Mouse (Mus musculus): ENCODE results near the gene Klf6. TPM values are rescaled to one million over a fixed set of nuclear protein-coding genes. Genes with fewer than 3 reads are reported as not detected.

Klf6 gene
- polyA plus RNA-seq, 1 experiment from 2014 or later = 31.5 TPM

DNA sequence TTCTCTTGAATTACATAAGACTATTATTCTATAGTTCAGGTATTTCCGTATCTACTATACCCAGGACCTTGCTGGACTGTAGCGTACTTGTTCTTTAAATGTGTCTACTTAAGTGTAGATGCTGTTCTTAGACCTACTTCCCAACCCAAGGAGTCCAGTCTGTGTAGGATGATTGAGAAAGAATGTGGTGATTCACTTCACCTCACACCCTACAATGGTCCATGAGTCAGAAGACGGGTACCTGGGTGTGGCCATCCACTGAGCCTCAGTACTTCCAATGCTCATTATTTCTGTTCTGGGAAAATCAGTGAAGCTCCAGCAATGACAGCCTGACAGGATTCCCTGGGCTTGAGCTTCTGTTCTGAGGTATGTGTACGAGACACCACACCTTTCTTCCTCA is 25.5 kb downstream of the Klf6 start:
- no peak overlapping the region for H3K4me3 ChIP-seq (ENCODE audit: low read depth, low read length)
- no peaks in the 10 kb centered on the region for H3K9me3 ChIP-seq (ENCODE audit: control insufficient read depth, low read length)
- no peak overlapping the region for H3K9ac ChIP-seq (ENCODE audit: low read depth, low read length)
- H3K27ac ChIP-seq (ENCODE audit: low read depth, low read length) = no peak overlapping the region
- DNase-seq (ENCODE audit: low spot score) (no peak), ATAC-seq (replicated peaks; ENCODE audit: low FRiP score) (no peak)
- H3K27me3 ChIP-seq (replicated peaks; ENCODE audit: control insufficient read depth, insufficient read depth, low read length) = no peaks in the 10 kb centered on the region
- H3K36me3 ChIP-seq (ENCODE audit: control insufficient read depth, insufficient read depth, low read length) = no peaks in the 10 kb centered on the region
- 82% methylated on average over 4 of the region's 4 CpGs for WGBS
- H3K4me2 ChIP-seq = no peak overlapping the region
- H3K4me1 ChIP-seq (replicated peaks; ENCODE audit: control insufficient read depth, insufficient read depth, low read length) = no peaks in the 10 kb centered on the region

DNA sequence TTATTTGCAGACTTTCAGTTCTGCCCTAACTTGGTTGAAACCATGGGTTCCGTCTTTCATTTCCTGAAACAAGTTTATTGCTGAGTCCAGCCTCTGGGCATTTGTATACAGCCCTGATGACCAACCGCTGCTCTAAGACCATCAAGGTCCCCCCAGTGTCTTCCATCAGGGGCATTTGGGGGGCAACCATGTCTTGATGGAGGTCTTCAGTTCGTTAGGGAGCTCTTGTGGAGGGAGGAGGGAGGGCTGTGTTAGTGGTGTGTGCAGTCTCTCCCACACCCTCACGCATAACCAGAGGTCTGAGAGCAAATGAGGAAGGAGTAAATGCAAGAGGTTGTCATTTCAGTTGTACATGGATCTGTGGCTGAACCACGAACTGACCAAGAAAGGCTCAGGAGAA is 26.9 kb downstream of the Klf6 start:
- H3K9ac ChIP-seq (ENCODE audit: low read depth, low read length) = no peak overlapping the region
- ATAC-seq (replicated peaks; ENCODE audit: low FRiP score) (no peak), DNase-seq (ENCODE audit: low spot score) (no peak)
- H3K27me3 ChIP-seq (replicated peaks; ENCODE audit: control insufficient read depth, insufficient read depth, low read length) = no peaks in the 10 kb centered on the region
- H3K36me3 ChIP-seq (ENCODE audit: control insufficient read depth, insufficient read depth, low read length) = no peaks in the 10 kb centered on the region
- H3K4me1 ChIP-seq (replicated peaks; ENCODE audit: control insufficient read depth, insufficient read depth, low read length) = no peaks in the 10 kb centered on the region
- no peak overlapping the region for H3K27ac ChIP-seq (ENCODE audit: low read depth, low read length)
- H3K4me2 ChIP-seq = no peak overlapping the region
- WGBS = 57% methylated on average over 5 of the region's 5 CpGs
- no peaks in the 10 kb centered on the region for H3K9me3 ChIP-seq (ENCODE audit: control insufficient read depth, low read length)
- H3K4me3 ChIP-seq (ENCODE audit: low read depth, low read length) = no peak overlapping the region

DNA sequence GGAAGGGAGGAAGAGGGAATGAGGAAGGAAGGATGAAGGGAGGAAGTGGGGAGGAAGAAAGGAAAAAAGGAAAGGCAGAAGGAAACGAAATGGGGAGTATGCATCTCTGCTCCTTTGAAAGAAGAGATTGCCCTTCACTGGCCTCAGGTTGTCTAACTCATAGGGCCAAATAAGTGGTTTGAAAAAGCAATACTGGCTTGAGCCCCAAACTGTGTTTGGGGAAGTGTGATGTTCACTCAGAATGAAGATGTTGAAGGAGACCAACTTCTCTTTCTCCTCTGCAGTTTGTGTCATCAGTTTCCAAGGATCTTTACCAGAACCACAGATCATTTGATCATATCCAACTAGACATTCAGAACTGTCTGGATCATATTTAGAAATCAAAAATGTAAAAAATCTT is 27.4 kb downstream of the Klf6 start:
- no peaks in the 10 kb centered on the region for H3K9me3 ChIP-seq (ENCODE audit: control insufficient read depth, low read length)
- ATAC-seq (replicated peaks; ENCODE audit: low FRiP score) (no peak), DNase-seq (ENCODE audit: low spot score) (no peak)
- H3K9ac ChIP-seq (ENCODE audit: low read depth, low read length) = no peak overlapping the region
- H3K27ac ChIP-seq (ENCODE audit: low read depth, low read length) = no peak overlapping the region
- H3K27me3 ChIP-seq (replicated peaks; ENCODE audit: control insufficient read depth, insufficient read depth, low read length) = no peaks in the 10 kb centered on the region
- no peak overlapping the region for H3K4me2 ChIP-seq
- no peaks in the 10 kb centered on the region for H3K4me1 ChIP-seq (replicated peaks; ENCODE audit: control insufficient read depth, insufficient read depth, low read length)
- H3K4me3 ChIP-seq (ENCODE audit: low read depth, low read length) = no peak overlapping the region
- no peaks in the 10 kb centered on the region for H3K36me3 ChIP-seq (ENCODE audit: control insufficient read depth, insufficient read depth, low read length)
- WGBS = 50% methylated on average over 1 of the region's 1 CpGs

DNA sequence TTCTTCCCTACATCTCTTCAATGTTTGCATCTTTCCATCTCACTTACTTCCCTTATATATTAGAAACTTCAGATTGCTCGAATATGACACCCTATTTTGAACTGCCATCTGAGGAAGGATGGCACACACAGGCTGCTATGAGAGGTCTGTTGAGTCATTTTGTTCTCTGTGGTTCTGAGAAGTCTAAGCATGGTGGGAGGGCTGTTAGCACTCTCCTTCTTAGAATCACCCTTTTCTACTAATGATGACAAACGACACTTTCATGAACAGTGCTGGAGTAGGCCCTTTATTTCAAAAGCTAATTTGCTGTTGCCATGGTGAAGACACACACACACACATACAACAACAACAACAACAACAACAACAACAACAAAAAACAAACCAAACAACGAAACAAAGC is 28.8 kb downstream of the Klf6 start:
- Histone ChIP-seq H3K36me3 (ENCODE audit: control insufficient read depth, insufficient read depth, low read length) (no peaks in the 10 kb centered on the region), H3K4me3 (ENCODE audit: low read depth, low read length) (no peak overlapping the region), H3K9ac (ENCODE audit: low read depth, low read length) (no peak overlapping the region), H3K4me1 (replicated peaks; ENCODE audit: control insufficient read depth, insufficient read depth, low read length) (no peaks in the 10 kb centered on the region), H3K27me3 (replicated peaks; ENCODE audit: control insufficient read depth, insufficient read depth, low read length) (no peaks in the 10 kb centered on the region), H3K27ac (ENCODE audit: low read depth, low read length) (no peak overlapping the region), H3K4me2 (no peak overlapping the region), H3K9me3 (ENCODE audit: control insufficient read depth, low read length) (no peaks in the 10 kb centered on the region)
- no peak for ATAC-seq (replicated peaks; ENCODE audit: low FRiP score)
- no peak for DNase-seq (ENCODE audit: low spot score)
- 71% methylated on average over 3 of the region's 3 CpGs for WGBS

DNA sequence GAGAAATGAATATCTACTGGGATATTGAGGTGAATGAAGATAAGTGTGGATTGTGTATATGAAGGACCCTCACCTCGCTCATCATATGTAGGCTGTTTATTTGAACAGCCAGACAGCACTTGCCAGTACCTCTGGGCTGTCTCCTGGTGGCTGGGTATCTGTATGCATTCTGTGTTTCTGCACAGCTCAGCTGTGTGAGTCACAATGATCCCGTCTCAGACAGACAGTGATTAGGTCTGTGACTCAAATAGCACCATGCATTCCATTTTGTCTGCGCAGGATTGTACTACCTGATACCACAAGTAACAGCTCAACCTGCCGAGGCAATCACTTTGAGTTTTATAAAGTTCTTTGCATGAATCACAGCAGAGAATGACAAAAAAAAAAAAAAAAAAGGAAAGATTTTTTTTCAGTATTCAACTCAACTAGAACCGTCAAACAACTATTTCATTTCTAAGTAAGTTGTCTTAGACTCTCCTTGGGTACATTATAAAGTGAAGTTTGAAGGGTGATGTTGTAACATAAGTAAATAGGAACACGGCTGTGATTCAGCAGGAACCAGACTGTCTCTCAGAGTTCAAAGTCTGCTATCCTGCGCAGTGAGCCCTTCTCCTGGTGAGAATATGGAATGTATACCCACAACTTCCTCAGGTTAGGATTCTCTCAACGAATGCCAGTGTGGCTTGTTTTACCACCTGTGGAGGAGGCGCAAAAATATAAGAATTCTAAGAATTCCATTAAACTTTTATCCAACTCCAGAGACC is 31.6 kb downstream of the Klf6 start:
- Histone ChIP-seq H3K36me3 (ENCODE audit: control insufficient read depth, insufficient read depth, low read length) (no peaks in the 10 kb centered on the region), H3K27me3 (replicated peaks; ENCODE audit: control insufficient read depth, insufficient read depth, low read length) (no peaks in the 10 kb centered on the region), H3K4me1 (replicated peaks; ENCODE audit: control insufficient read depth, insufficient read depth, low read length) (no peaks in the 10 kb centered on the region), H3K9ac (ENCODE audit: low read depth, low read length) (no peak overlapping the region), H3K4me2 (no peak overlapping the region), H3K27ac (ENCODE audit: low read depth, low read length) (no peak overlapping the region), H3K9me3 (ENCODE audit: control insufficient read depth, low read length) (no peaks in the 10 kb centered on the region), H3K4me3 (ENCODE audit: low read depth, low read length) (no peak overlapping the region)
- DNase-seq (ENCODE audit: low spot score) (no peak), ATAC-seq (replicated peaks; ENCODE audit: low FRiP score) (no peak)
- WGBS = 66% methylated on average over 9 of the region's 9 CpGs

DNA sequence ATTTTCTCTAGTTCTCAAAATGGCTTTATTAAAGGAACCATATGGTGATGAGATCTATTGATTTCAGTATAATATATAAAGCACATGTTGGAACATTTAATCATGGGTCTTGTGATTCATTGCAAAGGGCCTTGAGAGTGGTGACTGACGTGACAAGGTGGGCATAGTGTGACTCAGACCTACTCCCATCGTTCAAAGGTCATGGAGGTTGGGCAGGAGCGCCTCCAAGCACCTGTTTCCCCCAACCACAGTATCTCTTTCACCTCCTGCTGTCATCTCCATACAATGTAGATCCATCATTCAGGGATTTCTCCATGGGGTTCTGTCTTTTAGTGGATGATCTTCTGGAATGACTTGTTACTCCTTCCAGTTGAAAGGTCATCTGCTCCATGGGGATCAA is 33.6 kb downstream of the Klf6 start:
- H3K27ac ChIP-seq (ENCODE audit: low read depth, low read length) = no peak overlapping the region
- DNase-seq (ENCODE audit: low spot score) (no peak), ATAC-seq (replicated peaks; ENCODE audit: low FRiP score) (no peak)
- H3K9me3 ChIP-seq (ENCODE audit: control insufficient read depth, low read length) = no peaks in the 10 kb centered on the region
- 75% methylated on average over 3 of the region's 3 CpGs for WGBS
- no peaks in the 10 kb centered on the region for H3K4me1 ChIP-seq (replicated peaks; ENCODE audit: control insufficient read depth, insufficient read depth, low read length)
- H3K9ac ChIP-seq (ENCODE audit: low read depth, low read length) = no peak overlapping the region
- H3K36me3 ChIP-seq (ENCODE audit: control insufficient read depth, insufficient read depth, low read length) = no peaks in the 10 kb centered on the region
- no peak overlapping the region for H3K4me2 ChIP-seq
- H3K4me3 ChIP-seq (ENCODE audit: low read depth, low read length) = no peak overlapping the region
- H3K27me3 ChIP-seq (replicated peaks; ENCODE audit: control insufficient read depth, insufficient read depth, low read length) = no peaks in the 10 kb centered on the region

DNA sequence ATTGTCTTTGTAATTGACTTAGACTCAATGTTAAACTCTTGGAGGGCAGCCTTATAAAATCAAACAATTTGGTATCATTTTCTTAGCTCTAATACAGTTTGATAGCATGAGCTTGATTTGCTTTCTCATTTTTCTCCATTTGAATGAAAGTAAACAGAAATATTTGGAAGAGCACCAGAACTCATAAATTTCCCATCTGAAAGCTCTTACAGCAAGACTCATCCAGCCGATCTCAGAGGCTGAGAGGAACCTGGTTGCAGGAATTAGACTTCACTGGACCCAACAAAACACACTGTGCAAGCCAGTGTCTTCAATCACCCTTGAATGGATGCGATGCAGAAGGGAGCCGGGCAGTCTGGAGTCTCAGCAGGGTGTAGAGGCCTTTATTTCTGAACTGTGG is 34.6 kb downstream of the Klf6 start:
- DNase-seq (ENCODE audit: low spot score) = no peak
- no peak for ATAC-seq (replicated peaks; ENCODE audit: low FRiP score)
- Histone ChIP-seq H3K36me3 (ENCODE audit: control insufficient read depth, insufficient read depth, low read length) (no peaks in the 10 kb centered on the region), H3K4me3 (ENCODE audit: low read depth, low read length) (no peak overlapping the region), H3K27ac (ENCODE audit: low read depth, low read length) (no peak overlapping the region), H3K9me3 (ENCODE audit: control insufficient read depth, low read length) (no peaks in the 10 kb centered on the region), H3K27me3 (replicated peaks; ENCODE audit: control insufficient read depth, insufficient read depth, low read length) (no peaks in the 10 kb centered on the region), H3K4me2 (no peak overlapping the region), H3K9ac (ENCODE audit: low read depth, low read length) (no peak overlapping the region), H3K4me1 (replicated peaks; ENCODE audit: control insufficient read depth, insufficient read depth, low read length) (no peaks in the 10 kb centered on the region)
- WGBS = 77% methylated on average over 3 of the region's 3 CpGs

DNA sequence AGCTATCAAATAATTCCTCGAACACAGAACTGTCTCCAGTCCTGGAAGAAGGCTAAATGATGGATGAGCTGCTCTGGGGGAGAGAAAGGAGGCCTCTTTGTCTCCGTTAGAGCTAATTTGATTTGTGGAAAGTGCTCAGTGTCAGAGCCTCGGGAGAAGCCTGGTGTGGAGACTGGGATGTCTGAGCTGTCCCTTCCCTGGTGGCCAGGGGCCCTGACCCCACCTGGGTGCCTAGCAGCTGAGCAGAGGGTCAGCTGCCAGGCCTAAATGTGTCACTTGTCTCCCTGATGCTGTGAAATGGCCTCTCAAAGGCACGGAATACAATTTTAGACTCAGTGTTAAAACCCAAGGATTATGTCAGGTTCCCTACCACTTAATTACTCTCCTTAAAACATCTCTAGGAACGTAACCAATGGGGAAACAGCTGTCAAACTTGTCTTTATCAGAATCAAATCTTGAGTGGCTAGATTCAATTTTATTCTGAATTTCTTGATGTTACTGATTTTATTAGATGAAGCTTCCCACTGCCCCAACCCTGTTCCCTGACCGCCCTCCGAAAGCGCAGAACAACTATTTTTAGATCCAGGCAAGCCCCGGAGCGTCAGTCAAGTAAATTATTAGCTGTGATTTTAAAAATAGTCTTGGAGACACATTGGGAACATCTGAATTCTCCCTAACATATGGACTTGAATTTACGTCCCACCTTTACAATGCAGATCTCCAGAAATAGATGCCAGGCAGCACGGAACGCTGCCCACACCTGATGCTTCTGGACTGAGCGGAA is 36.1 kb downstream of the Klf6 start:
- 62% methylated on average over 14 of the region's 14 CpGs for WGBS

DNA sequence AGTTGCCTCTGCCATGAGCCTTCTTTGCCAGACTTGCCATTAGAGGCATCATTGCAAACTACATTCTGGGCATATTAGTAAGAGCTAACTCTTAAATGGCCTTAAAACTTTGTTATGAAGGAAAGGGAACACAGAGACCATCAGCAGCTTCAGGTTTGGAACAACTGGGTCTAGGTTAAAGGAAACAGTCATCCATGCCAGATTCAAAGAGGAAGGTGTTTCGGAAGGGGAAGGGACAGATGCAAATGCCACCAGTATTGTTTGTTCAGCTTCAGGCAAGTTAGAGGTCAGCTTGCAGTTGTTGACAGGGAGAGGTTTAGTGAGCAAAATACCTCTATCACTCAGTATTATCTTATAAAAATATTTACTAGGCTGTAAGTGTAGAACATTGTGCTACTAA is 37.7 kb downstream of the Klf6 start:
- Histone ChIP-seq H3K4me1 (replicated peaks; ENCODE audit: control insufficient read depth, insufficient read depth, low read length) (no peaks in the 10 kb centered on the region), H3K4me2 (no peak overlapping the region), H3K9ac (ENCODE audit: low read depth, low read length) (no peak overlapping the region), H3K4me3 (ENCODE audit: low read depth, low read length) (no peak overlapping the region), H3K9me3 (ENCODE audit: control insufficient read depth, low read length) (no peaks in the 10 kb centered on the region), H3K36me3 (ENCODE audit: control insufficient read depth, insufficient read depth, low read length) (no peaks in the 10 kb centered on the region), H3K27ac (ENCODE audit: low read depth, low read length) (no peak overlapping the region), H3K27me3 (replicated peaks; ENCODE audit: control insufficient read depth, insufficient read depth, low read length) (no peaks in the 10 kb centered on the region)
- 67% methylated on average over 1 of the region's 1 CpGs for WGBS
- DNase-seq (ENCODE audit: low spot score) (no peak), ATAC-seq (replicated peaks; ENCODE audit: low FRiP score) (no peak)

More for the DNA sequence above, 36.1 kb downstream of the Klf6 start:
- no peak overlapping the region for H3K4me2 ChIP-seq
- no peak overlapping the region for H3K9ac ChIP-seq (ENCODE audit: low read depth, low read length)
- no peak overlapping the region for H3K27ac ChIP-seq (ENCODE audit: low read depth, low read length)
- no peaks in the 10 kb centered on the region for H3K4me1 ChIP-seq (replicated peaks; ENCODE audit: control insufficient read depth, insufficient read depth, low read length)
- no peak for DNase-seq (ENCODE audit: low spot score)
- no peak for ATAC-seq (replicated peaks; ENCODE audit: low FRiP score)
- no peaks in the 10 kb centered on the region for H3K27me3 ChIP-seq (replicated peaks; ENCODE audit: control insufficient read depth, insufficient read depth, low read length)
- no peaks in the 10 kb centered on the region for H3K36me3 ChIP-seq (ENCODE audit: control insufficient read depth, insufficient read depth, low read length)
- no peaks in the 10 kb centered on the region for H3K9me3 ChIP-seq (ENCODE audit: control insufficient read depth, low read length)
- no peak overlapping the region for H3K4me3 ChIP-seq (ENCODE audit: low read depth, low read length)

Data from liver, embryonic 11.5 days (tissue).